11 mouse cellular contexts compared by ENCODE assay signal in genomic region chr3:85842177-85842880, GRCm38 (mm10). TPM values are rescaled to one million over a fixed set of nuclear protein-coding genes. Genes with fewer than 3 reads are reported as not detected.
A peak's percentile ranks its signal among the peaks of the same experiment; 100 is the strongest.
DNase-seq lines count a peak whose midpoint lies in the region; ATAC-seq and TF ChIP-seq lines count a peak whose summit lies in the region.
"Had no signal": no experiment of that assay in that cellular context is flagged by ENCODE, and none has a peak within 500 bp of the region (broad histone marks: within the 10 kb centered on the region; RNA-seq: fewer than 3 reads in every experiment).

No protein-coding gene starts in this region.

- no peak overlapping the region; the same call in 1 of the 2 replicates for H3K9ac ChIP-seq in lung, embryonic 16.5 days (ENCODE audit: low read length)
- H3K9ac ChIP-seq in hindbrain, embryonic 15.5 days: no peak overlapping the region
- 0 out of 2 replicates have a peak overlapping the region, but pooled peaks have one; percentile 18 for H3K9ac ChIP-seq in stomach, postnatal 0 days (ENCODE audit: low read length)

- H3K27me3 ChIP-seq in lung, embryonic 16.5 days (ENCODE audit: control insufficient read depth, insufficient read depth, low read depth, low read length): no peaks in the 10 kb centered on the region
- H3K27me3 ChIP-seq in hindbrain, embryonic 15.5 days: no peaks in the 10 kb centered on the region
- H3K27me3 ChIP-seq in stomach, postnatal 0 days (ENCODE audit: control insufficient read depth, insufficient read depth, low read length): no peaks in the 10 kb centered on the region

- H3K4me1 ChIP-seq in lung, embryonic 16.5 days (replicated peaks; ENCODE audit: control insufficient read depth, insufficient read depth, low read length): peaks cover 12% of the 10 kb centered on the region
- H3K4me1 ChIP-seq in hindbrain, embryonic 15.5 days (replicated peaks): 0 out of 2 replicates have a peak, but pooled peaks cover 7% of the 10 kb centered on the region
- 0 out of 2 replicates have a peak, but pooled peaks cover 3% of the 10 kb centered on the region for H3K4me1 ChIP-seq in stomach, postnatal 0 days (replicated peaks; ENCODE audit: control insufficient read depth, insufficient read depth)

- H3K9me3 ChIP-seq in lung, embryonic 16.5 days (ENCODE audit: control insufficient read depth, low read length): no peaks in the 10 kb centered on the region
- H3K9me3 ChIP-seq in hindbrain, embryonic 15.5 days: no peaks in the 10 kb centered on the region
- H3K9me3 ChIP-seq in stomach, postnatal 0 days (ENCODE audit: control insufficient read depth, low read length): no peaks in the 10 kb centered on the region
- H3K9me3 ChIP-seq: midbrain, embryonic 10.5 days had no signal

- no peak for ATAC-seq in lung, embryonic 16.5 days (ENCODE audit: low read depth)
- ATAC-seq in hindbrain, embryonic 15.5 days (ENCODE audit: low FRiP score, low read depth): no peak
- ATAC-seq in stomach, postnatal 0 days (ENCODE audit: low FRiP score, low TSS enrichment): no peak; the same call in 1 of the 2 replicates

- TF ChIP-seq EP300 in stomach, postnatal 0 days (optimal IDR thresholded peaks at IDR 0.05): no peak

- WGBS in lung, embryonic 16.5 days: 24% methylated on average over 9 of the region's 9 CpGs
- WGBS in hindbrain, embryonic 15.5 days: 55% methylated on average over 9 of the region's 9 CpGs
- 19% methylated on average over 9 of the region's 9 CpGs for WGBS in stomach, postnatal 0 days

- H3K36me3 ChIP-seq in lung, embryonic 16.5 days (ENCODE audit: control insufficient read depth, insufficient read depth, low read length): no peaks in the 10 kb centered on the region
- H3K36me3 ChIP-seq in hindbrain, embryonic 15.5 days: no peaks in the 10 kb centered on the region
- no peaks in the 10 kb centered on the region for H3K36me3 ChIP-seq in stomach, postnatal 0 days (ENCODE audit: control insufficient read depth, insufficient read depth, low read length)
- H3K36me3 ChIP-seq: midbrain, embryonic 10.5 days had no signal

- TF ChIP-seq CTCF in gastrocnemius, adult 2 months (IDR thresholded peaks at IDR 0.05): no peak
- TF ChIP-seq CTCF in stomach, postnatal 0 days (IDR thresholded peaks at IDR 0.05; ENCODE audit: low read depth): no peak

- no peak for DNase-seq in gastrocnemius, adult 2 months
- DNase-seq in gastrocnemius, postnatal 14 days: no peak
- DNase-seq in lung, postnatal 4 days: no peak
- peak; percentile 24 for DNase-seq in stomach, postnatal 0 days (ENCODE audit: low spot score)
- DNase-seq in c-Kit-positive CD71-positive TER-119-positive erythroid progenitor cells, embryonic 14.5 days (ENCODE audit: low spot score): no peak
- DNase-seq in layer of hippocampus, postnatal 36 days: no peak
- DNase-seq: cerebellum, postnatal 10 days; liver had no signal

- peak overlapping the region; percentile 46 for H3K4me3 ChIP-seq in gastrocnemius, adult 2 months
- H3K4me3 ChIP-seq in lung, embryonic 16.5 days (ENCODE audit: low read length): no peak overlapping the region
- no peak overlapping the region for H3K4me3 ChIP-seq in hindbrain, embryonic 15.5 days
- H3K4me3 ChIP-seq in stomach, postnatal 0 days (ENCODE audit: low read depth, low read length): no peak overlapping the region
- H3K4me3 ChIP-seq: midbrain, embryonic 10.5 days had no signal

- H3K4me2 ChIP-seq in lung, embryonic 16.5 days (ENCODE audit: low read depth, low read length): no peak overlapping the region
- no peak overlapping the region for H3K4me2 ChIP-seq in hindbrain, embryonic 15.5 days
- peak overlapping the region; percentile 27 for H3K4me2 ChIP-seq in stomach, postnatal 0 days (replicated peaks; ENCODE audit: low read depth)

- intact Hi-C loops in gastrocnemius, adult 2 months (cut with DNase I): no loop called here
- intact Hi-C loops in gastrocnemius, postnatal 14 days (cut with DNase I; ENCODE audit: low total_unique reads): no loop called here

- peak overlapping the region; percentile 79 for H3K27ac ChIP-seq in gastrocnemius, adult 2 months
- H3K27ac ChIP-seq in lung, embryonic 16.5 days (ENCODE audit: low read length): peak overlapping the region; percentile 76
- H3K27ac ChIP-seq in hindbrain, embryonic 15.5 days (replicated peaks): peak overlapping the region; percentile 18
- peak overlapping the region; percentile 78 for H3K27ac ChIP-seq in stomach, postnatal 0 days (replicated peaks)
- H3K27ac ChIP-seq: midbrain, embryonic 10.5 days had no signal

RNA-seq across cellular contexts. Expression of gene Fam160a1, which starts 25.2 kb away (rescaled TPM):
- 10 to 100 TPM; 54.3 to 56.8 TPM for total RNA-seq in gastrocnemius, adult 2 months (2021)
- total RNA-seq in gastrocnemius, postnatal 14 days (2021): 10 to 100 TPM; 46.9 to 59.1 TPM
- polyA plus RNA-seq in lung, embryonic 16.5 days (2015; fragmentation: Nextera tagmentation; extraction: Ambion mirVana): 3.4 and 3.5 TPM in 2 replicates
- polyA plus RNA-seq in hindbrain, embryonic 15.5 days (2015; fragmentation: Nextera tagmentation; extraction: Ambion mirVana): 0.26 and 0.60 TPM in 2 replicates
- 8.9 and 9.4 TPM in 2 replicates for polyA plus RNA-seq in stomach, postnatal 0 days (2015; fragmentation: Nextera tagmentation; extraction: Ambion mirVana)
- 10 to 100 TPM; 11.1 to 15.5 TPM for total RNA-seq in layer of hippocampus, postnatal 36 days (2021)

RNA-seq across cellular contexts. Expression of gene Glt28d2, which starts 45.0 kb away (rescaled TPM):
- 1 to 10 TPM; 8.0 to 9.4 TPM for total RNA-seq in gastrocnemius, adult 2 months (2021)
- 1 to 10 TPM; 4.9 to 9.2 TPM for total RNA-seq in gastrocnemius, postnatal 14 days (2021)
- polyA plus RNA-seq in lung, embryonic 16.5 days (2015; fragmentation: Nextera tagmentation; extraction: Ambion mirVana): 2.0 and 2.5 TPM in 2 replicates
- polyA plus RNA-seq in hindbrain, embryonic 15.5 days (2015; fragmentation: Nextera tagmentation; extraction: Ambion mirVana): 0.21 and 0.24 TPM in 2 replicates
- polyA plus RNA-seq in stomach, postnatal 0 days (2015; fragmentation: Nextera tagmentation; extraction: Ambion mirVana): 6.5 and 6.9 TPM in 2 replicates
- under 1 TPM; 0.25 to 0.30 TPM for total RNA-seq in layer of hippocampus, postnatal 36 days (2021)
- polyA plus RNA-seq: midbrain, embryonic 10.5 days had no signal

RNA-seq across cellular contexts. Expression of gene Gm37240, which starts 45.0 kb away (rescaled TPM):
- 10 to 100 TPM; 34.5 to 37.4 TPM for total RNA-seq in gastrocnemius, adult 2 months (2021)
- 10 to 100 TPM; 32.3 to 43.3 TPM for total RNA-seq in gastrocnemius, postnatal 14 days (2021)
- polyA plus RNA-seq in lung, embryonic 16.5 days (2015; fragmentation: Nextera tagmentation; extraction: Ambion mirVana): 4.6 and 8.0 TPM in 2 replicates
- 0.80 and 0.87 TPM in 2 replicates for polyA plus RNA-seq in hindbrain, embryonic 15.5 days (2015; fragmentation: Nextera tagmentation; extraction: Ambion mirVana)
- polyA plus RNA-seq in stomach, postnatal 0 days (2015; fragmentation: Nextera tagmentation; extraction: Ambion mirVana): 18.1 and 20.5 TPM in 2 replicates
- not detected for total RNA-seq in layer of hippocampus, postnatal 36 days (2021)

Comparison
In these comparisons a context has a peak if more than half of its experiments do, and no peak if none do; other contexts are left out.
1. H3K27ac ChIP-seq: peak in every context shown above with its lines; median percentile 79 in gastrocnemius, adult 2 months; 78 in stomach, postnatal 0 days; 76 in lung, embryonic 16.5 days; 18 in hindbrain, embryonic 15.5 days.
2. RNA of gene Glt28d2, which starts 45.0 kb away (total RNA-seq): 8.0 to 9.4 TPM in gastrocnemius, adult 2 months and 4.9 to 9.2 TPM in gastrocnemius, postnatal 14 days; 0.25 to 0.30 TPM in layer of hippocampus, postnatal 36 days; every median in the first group is over 4 times any median in the second.
3. RNA of gene Gm37240, which starts 45.0 kb away (total RNA-seq): 32.3 to 43.3 TPM in gastrocnemius, postnatal 14 days and 34.5 to 37.4 TPM in gastrocnemius, adult 2 months; not detected in layer of hippocampus, postnatal 36 days; every median in the first group is over 10 times any median in the second.